ENCODE assay signal across 10 mouse cellular contexts in genomic region chr7:80888595-80888994, GRCm38 (mm10). TPM values are rescaled to one million over a fixed set of nuclear protein-coding genes. Genes with fewer than 3 reads are reported as not detected.
DNase-seq lines count a peak whose midpoint lies in the region; ATAC-seq and TF ChIP-seq lines count a peak whose summit lies in the region.
"Had no signal": no experiment of that assay in that cellular context is flagged by ENCODE, and none has a peak within 500 bp of the region (broad histone marks: within the 10 kb centered on the region; RNA-seq: fewer than 3 reads in every experiment).

No protein-coding gene starts in this region.

- no peaks in the 10 kb centered on the region for H3K27me3 ChIP-seq in Patski
- no peaks in the 10 kb centered on the region for H3K27me3 ChIP-seq in embryonic facial prominence, embryonic 15.5 days
- no peaks in the 10 kb centered on the region for H3K27me3 ChIP-seq in limb, embryonic 15.5 days
- H3K27me3 ChIP-seq: liver, embryonic 15.5 days had no signal

- peak overlapping the region; percentile 86 for H3K27ac ChIP-seq in embryonic facial prominence, embryonic 15.5 days (replicated peaks)
- peak overlapping the region; percentile 87 for H3K27ac ChIP-seq in limb, embryonic 15.5 days
- H3K27ac ChIP-seq: liver, embryonic 15.5 days had no signal

- peaks cover 28% of the 10 kb centered on the region for H3K36me3 ChIP-seq in embryonic facial prominence, embryonic 15.5 days
- H3K36me3 ChIP-seq in limb, embryonic 15.5 days: peaks cover 31% of the 10 kb centered on the region

- ATAC-seq in Patski: peak; percentile 40
- ATAC-seq in embryonic facial prominence, embryonic 15.5 days (ENCODE audit: insufficient number of reproducible peaks, low FRiP score, low TSS enrichment, low read depth): 0 out of 2 replicates have a peak, but pooled peaks have one; percentile 5
- no peak for ATAC-seq in limb, embryonic 15.5 days (ENCODE audit: insufficient number of reproducible peaks, low FRiP score, low TSS enrichment, low read depth)

- POLR2A ChIA-PET in Patski (lab: Charles Lee): interaction anchor here (0.8 to 2.2 kb wide), 3 partner anchors 12 to 148 kb away, joined by 3 to 11 read pairs (median 3); partner anchors contain the start of gene Wdr73

- no peak overlapping the region for H3K4me3 ChIP-seq in embryonic facial prominence, embryonic 15.5 days (replicated peaks)
- H3K4me3 ChIP-seq in limb, embryonic 15.5 days: no peak overlapping the region
- H3K4me3 ChIP-seq: erythroblast, embryonic 14.5 days; liver, embryonic 15.5 days had no signal

- no peak for TF ChIP-seq CTCF in Patski (IDR thresholded peaks at IDR 0.05)

- no peak overlapping the region for H3K4me2 ChIP-seq in embryonic facial prominence, embryonic 15.5 days (replicated peaks)
- H3K4me2 ChIP-seq in limb, embryonic 15.5 days: no peak overlapping the region
- H3K4me2 ChIP-seq: liver, embryonic 15.5 days had no signal

- WGBS in embryonic facial prominence, embryonic 15.5 days: 80% methylated on average over 7 of the region's 7 CpGs
- WGBS in limb, embryonic 15.5 days: 70% methylated on average over 7 of the region's 7 CpGs

- peaks cover 15% of the 10 kb centered on the region for H3K4me1 ChIP-seq in embryonic facial prominence, embryonic 15.5 days
- H3K4me1 ChIP-seq in limb, embryonic 15.5 days: peaks cover 13% of the 10 kb centered on the region

- no peak overlapping the region for H3K9ac ChIP-seq in embryonic facial prominence, embryonic 15.5 days
- H3K9ac ChIP-seq in limb, embryonic 15.5 days: no peak overlapping the region
- H3K9ac ChIP-seq: liver, embryonic 15.5 days had no signal

- in situ Hi-C loops in Patski (cut with MboI; ENCODE audit: low pct_unique_long_range_greater_than_20kb): loop anchor here (10.0 kb wide), 1 partner anchor 166 kb away; the partner anchor contains the start of gene Alpk3

- CTCF ChIA-PET in Patski (lab: Charles Lee): interaction anchor here (0.8 to 2.4 kb wide), 6 partner anchors 10 to 266 kb away, joined by 3 to 9 read pairs (median 3); partner anchors contain the start of gene Wdr73

- no peaks in the 10 kb centered on the region for H3K9me3 ChIP-seq in embryonic facial prominence, embryonic 15.5 days (replicated peaks)
- no peaks in the 10 kb centered on the region for H3K9me3 ChIP-seq in limb, embryonic 15.5 days
- H3K9me3 ChIP-seq: liver, embryonic 15.5 days had no signal

- DNase-seq in kidney, adult 18-20 months: peak; percentile 19
- DNase-seq in kidney, adult 8-10 months: no peak
- no peak for DNase-seq in Patski (ENCODE audit: low read depth, low spot score)
- DNase-seq in Muller cell, postnatal 12 days (ENCODE audit: inconsistent ontology term): no peak
- DNase-seq in left cerebral cortex, adult 9 months (ENCODE audit: low spot score in 2 of 2): no peak
- DNase-seq in retina, postnatal 1 day: no peak

RNA-seq across cellular contexts. Expression of gene Wdr73, which starts 12.5 kb away (rescaled TPM):
- polyA plus RNA-seq in Patski (2021): 31.4 TPM
- 28.6 and 29.4 TPM in 2 replicates for polyA plus RNA-seq in embryonic facial prominence, embryonic 15.5 days (2015; fragmentation: Nextera tagmentation; extraction: Ambion mirVana)
- polyA plus RNA-seq in limb, embryonic 15.5 days (2015; fragmentation: Nextera tagmentation; extraction: Ambion mirVana): 26.3 and 27.4 TPM in 2 replicates

RNA-seq across cellular contexts. Expression of gene Nmb, which starts 16.3 kb away (rescaled TPM):
- polyA plus RNA-seq in Patski (2021): 0.78 TPM
- polyA plus RNA-seq in embryonic facial prominence, embryonic 15.5 days (2015; fragmentation: Nextera tagmentation; extraction: Ambion mirVana): 8.4 and 9.0 TPM in 2 replicates
- 5.6 and 6.6 TPM in 2 replicates for polyA plus RNA-seq in limb, embryonic 15.5 days (2015; fragmentation: Nextera tagmentation; extraction: Ambion mirVana)
- polyA plus RNA-seq: erythroblast, embryonic 14.5 days had no signal

RNA-seq across cellular contexts. Expression of gene Zscan2, which starts 27.9 kb away (rescaled TPM):
- polyA plus RNA-seq in Patski (2021): 20.3 TPM
- polyA plus RNA-seq in embryonic facial prominence, embryonic 15.5 days (2015; fragmentation: Nextera tagmentation; extraction: Ambion mirVana): 1.9 and 2.4 TPM in 2 replicates
- polyA plus RNA-seq in limb, embryonic 15.5 days (2015; fragmentation: Nextera tagmentation; extraction: Ambion mirVana): 2.3 and 2.6 TPM in 2 replicates

RNA-seq across cellular contexts. Expression of gene Sec11a, which starts 59.0 kb away (rescaled TPM):
- polyA plus RNA-seq in Patski (2021): 169 TPM
- polyA plus RNA-seq in embryonic facial prominence, embryonic 15.5 days (2015; fragmentation: Nextera tagmentation; extraction: Ambion mirVana): 205 and 222 TPM in 2 replicates
- polyA plus RNA-seq in limb, embryonic 15.5 days (2015; fragmentation: Nextera tagmentation; extraction: Ambion mirVana): 219 and 230 TPM in 2 replicates
